Mouse (Mus musculus): Measurements from ENCODE around the gene Cebpb. TPM values are rescaled to one million over a fixed set of nuclear protein-coding genes. Genes with fewer than 3 reads are reported as not detected.

Cebpb gene
- total and polyA plus RNA-seq, 2 experiments from 2014 or later, result 5.4 to 8.0 TPM

DNA sequence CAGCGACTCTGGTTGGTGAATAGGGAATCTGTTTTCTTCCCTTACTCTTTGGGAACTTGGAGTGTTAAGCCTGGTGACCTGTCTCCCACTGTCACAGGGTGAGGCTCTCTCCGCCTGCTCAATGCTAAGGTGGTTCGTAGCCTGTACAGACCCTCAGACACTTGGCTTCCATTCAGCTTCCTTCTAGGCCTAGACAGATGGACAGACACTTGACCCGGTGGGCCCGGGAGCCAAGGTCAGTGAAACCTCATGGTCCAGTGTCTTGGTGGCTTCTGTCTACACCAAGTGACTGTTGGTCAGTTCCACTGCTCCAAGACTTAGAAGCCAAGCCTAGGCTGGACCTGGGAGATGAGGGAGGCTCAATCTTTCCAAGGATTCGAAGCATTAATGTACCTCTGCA, 2.7 kb downstream of the Cebpb start:
- ATAC-seq (ENCODE audit: low FRiP score), result no peak
- Histone ChIP-seq H3K4me1 (ENCODE audit: insufficient read depth, low read length) (no peaks in the 10 kb centered on the region), H3K9ac (replicated peaks; ENCODE audit: low read length, poor library complexity, severe bottlenecking) (no peak overlapping the region), H3K27ac (ENCODE audit: low read depth, low read length) (no peak overlapping the region), H3K4me2 (ENCODE audit: low read depth, low read length, poor library complexity, severe bottlenecking) (peak overlapping the region; percentile 40; the same call in 1 of the 2 replicates), H3K9me3 (ENCODE audit: low read length) (no peaks in the 10 kb centered on the region), H3K27me3 (ENCODE audit: insufficient read depth, low read length) (peaks cover 16% of the 10 kb centered on the region), H3K36me3 (ENCODE audit: insufficient read depth, low read length) (no peaks in the 10 kb centered on the region), H3K4me3 (ENCODE audit: low read depth, low read length) (no peak overlapping the region)
- no peak for DNase-seq (ENCODE audit: low spot score)
- 89% methylated on average over 6 of the region's 6 CpGs for WGBS
- TF ChIP-seq CTCF (IDR thresholded peaks at IDR 0.05), result no peak

DNA sequence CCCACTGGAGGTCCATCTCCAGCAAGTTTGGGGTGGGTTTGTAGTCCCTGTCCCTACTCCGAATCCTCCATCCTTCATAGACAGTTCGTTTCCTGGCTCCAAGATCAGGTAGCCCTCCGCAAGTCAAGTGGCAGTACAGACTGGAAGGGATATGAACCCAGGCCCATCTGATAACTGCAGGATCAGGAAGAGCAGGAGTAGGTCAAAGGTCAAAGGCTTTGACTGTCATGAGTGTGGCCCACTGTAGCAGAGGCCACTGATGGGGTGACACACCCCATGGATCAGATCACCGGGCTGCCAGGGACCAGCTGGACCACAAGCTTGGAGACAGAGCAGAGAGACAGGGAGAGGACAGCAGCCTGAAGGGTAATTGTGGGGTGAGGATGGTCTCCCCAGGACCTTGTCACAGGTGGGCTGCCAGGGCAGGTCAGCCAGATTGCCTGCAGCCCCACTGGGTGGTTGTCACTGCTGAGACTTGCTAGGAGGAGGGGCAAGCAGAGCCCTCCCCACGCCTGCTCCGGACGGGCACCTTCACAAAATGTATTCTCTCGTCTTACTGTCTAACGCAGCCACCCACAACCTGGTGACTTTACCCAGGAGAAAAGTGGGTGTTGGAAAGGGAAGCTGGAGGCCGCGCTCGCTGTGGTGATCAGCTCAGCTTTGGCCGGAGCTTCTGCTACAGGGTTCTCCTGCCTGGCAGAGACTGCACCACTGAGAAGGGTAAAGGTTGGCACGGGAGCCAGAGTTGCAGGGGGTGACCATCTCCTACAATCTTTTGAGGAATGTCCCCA, 3.4 kb downstream of the Cebpb start:
- Histone ChIP-seq H3K27ac (ENCODE audit: low read depth, low read length) (no peak overlapping the region), H3K27me3 (ENCODE audit: insufficient read depth, low read length) (peaks cover 16% of the 10 kb centered on the region), H3K4me2 (ENCODE audit: low read depth, low read length, poor library complexity, severe bottlenecking) (no peak overlapping the region), H3K9me3 (ENCODE audit: low read length) (no peaks in the 10 kb centered on the region), H3K4me3 (ENCODE audit: low read depth, low read length) (no peak overlapping the region), H3K9ac (replicated peaks; ENCODE audit: low read length, poor library complexity, severe bottlenecking) (no peak overlapping the region), H3K36me3 (ENCODE audit: insufficient read depth, low read length) (no peaks in the 10 kb centered on the region), H3K4me1 (ENCODE audit: insufficient read depth, low read length) (no peaks in the 10 kb centered on the region)
- no peak for DNase-seq (ENCODE audit: low spot score)
- TF ChIP-seq CTCF (IDR thresholded peaks at IDR 0.05), result no peak
- WGBS, result 89% methylated on average over 14 of the region's 14 CpGs
- ATAC-seq (ENCODE audit: low FRiP score), result no peak

DNA sequence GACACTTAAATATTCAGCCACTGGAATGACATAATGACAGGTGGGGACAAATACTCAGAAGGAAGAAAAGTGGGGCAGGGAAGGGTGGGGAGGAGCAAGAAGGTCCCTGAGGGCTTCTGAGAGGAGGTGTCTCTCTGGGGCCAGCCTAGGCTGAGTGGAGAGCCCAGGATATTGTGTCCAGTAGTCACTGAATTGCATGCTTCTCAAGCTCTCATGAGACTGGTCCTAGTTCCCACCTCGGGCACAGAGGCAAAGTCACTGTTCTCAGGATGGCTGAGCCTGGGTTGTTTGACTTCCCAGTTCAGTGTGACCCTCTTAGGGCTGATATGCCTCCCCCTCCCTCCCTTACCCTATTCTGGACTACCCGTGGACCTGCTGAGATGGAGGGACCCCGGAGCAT, 4.1 kb downstream of the Cebpb start:
- Histone ChIP-seq H3K4me1 (ENCODE audit: insufficient read depth, low read length) (no peaks in the 10 kb centered on the region), H3K4me2 (ENCODE audit: low read depth, low read length, poor library complexity, severe bottlenecking) (no peak overlapping the region), H3K9ac (replicated peaks; ENCODE audit: low read length, poor library complexity, severe bottlenecking) (no peak overlapping the region), H3K36me3 (ENCODE audit: insufficient read depth, low read length) (no peaks in the 10 kb centered on the region), H3K4me3 (ENCODE audit: low read depth, low read length) (no peak overlapping the region), H3K27ac (ENCODE audit: low read depth, low read length) (no peak overlapping the region), H3K9me3 (ENCODE audit: low read length) (no peaks in the 10 kb centered on the region), H3K27me3 (ENCODE audit: insufficient read depth, low read length) (peaks cover 16% of the 10 kb centered on the region)
- DNase-seq (ENCODE audit: low spot score), result no peak
- ATAC-seq (ENCODE audit: low FRiP score), result no peak
- WGBS, result 80% methylated on average over 3 of the region's 3 CpGs
- no peak for TF ChIP-seq CTCF (IDR thresholded peaks at IDR 0.05)

DNA sequence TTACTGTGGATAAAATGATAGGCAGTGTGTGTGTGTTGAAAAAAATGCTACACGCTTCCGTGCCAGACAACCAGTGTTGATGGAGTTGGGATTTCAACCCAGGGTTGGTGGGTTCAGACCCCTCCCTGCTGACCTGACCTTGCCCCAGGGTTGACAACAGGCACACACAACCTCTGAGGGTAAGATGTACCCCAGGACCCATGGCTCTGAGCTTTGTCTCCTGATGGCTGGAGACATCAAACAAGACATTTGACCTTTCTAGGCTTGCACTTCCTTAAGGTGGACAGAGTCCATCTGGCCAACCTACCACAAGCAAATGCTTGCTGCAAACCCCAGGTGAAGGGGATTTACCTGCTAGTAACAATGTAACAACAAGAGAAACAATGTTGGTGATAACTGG, 4.8 kb downstream of the Cebpb start:
- Histone ChIP-seq H3K27me3 (ENCODE audit: insufficient read depth, low read length) (peaks cover 16% of the 10 kb centered on the region), H3K4me2 (ENCODE audit: low read depth, low read length, poor library complexity, severe bottlenecking) (no peak overlapping the region), H3K9ac (replicated peaks; ENCODE audit: low read length, poor library complexity, severe bottlenecking) (no peak overlapping the region), H3K27ac (ENCODE audit: low read depth, low read length) (no peak overlapping the region), H3K9me3 (ENCODE audit: low read length) (no peaks in the 10 kb centered on the region), H3K4me3 (ENCODE audit: low read depth, low read length) (no peak overlapping the region), H3K4me1 (ENCODE audit: insufficient read depth, low read length) (no peaks in the 10 kb centered on the region), H3K36me3 (ENCODE audit: insufficient read depth, low read length) (no peaks in the 10 kb centered on the region)
- no peak for ATAC-seq (ENCODE audit: low FRiP score)
- DNase-seq (ENCODE audit: low spot score), result no peak
- 96% methylated on average over 2 of the region's 2 CpGs for WGBS
- TF ChIP-seq CTCF (IDR thresholded peaks at IDR 0.05), result no peak

DNA sequence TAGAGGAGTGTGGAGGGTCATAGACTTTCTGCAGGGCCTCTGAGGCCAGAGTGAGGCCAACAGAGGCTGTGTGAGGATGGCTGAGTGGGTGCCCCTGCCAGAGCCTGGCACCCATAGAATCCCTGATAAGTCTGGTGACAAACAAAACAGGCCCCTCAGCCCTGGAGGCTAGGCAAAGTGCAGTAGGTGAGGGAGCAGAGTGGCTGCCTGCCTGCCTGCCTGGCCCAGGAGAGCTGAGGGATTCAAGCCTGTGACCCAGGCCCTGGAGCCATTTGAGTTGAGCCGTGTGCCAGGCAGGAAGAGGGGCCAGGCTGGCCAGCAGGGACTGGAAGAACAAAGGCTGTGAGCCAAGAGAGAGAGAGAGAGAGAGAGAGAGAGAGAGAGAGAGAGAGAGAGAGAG, 5.5 kb downstream of the Cebpb start:
- ATAC-seq (ENCODE audit: low FRiP score) (no peak), DNase-seq (ENCODE audit: low spot score) (no peak)
- no peaks in the 10 kb centered on the region for H3K4me1 ChIP-seq (ENCODE audit: insufficient read depth, low read length)
- 46% methylated on average over 1 of the region's 1 CpGs for WGBS
- H3K4me2 ChIP-seq (ENCODE audit: low read depth, low read length, poor library complexity, severe bottlenecking), result no peak overlapping the region
- no peak overlapping the region for H3K9ac ChIP-seq (replicated peaks; ENCODE audit: low read length, poor library complexity, severe bottlenecking)
- TF ChIP-seq CTCF (IDR thresholded peaks at IDR 0.05), result no peak
- H3K27ac ChIP-seq (ENCODE audit: low read depth, low read length), result no peak overlapping the region
- peaks cover 16% of the 10 kb centered on the region for H3K27me3 ChIP-seq (ENCODE audit: insufficient read depth, low read length)
- no peak overlapping the region for H3K4me3 ChIP-seq (ENCODE audit: low read depth, low read length)
- H3K36me3 ChIP-seq (ENCODE audit: insufficient read depth, low read length), result no peaks in the 10 kb centered on the region
- H3K9me3 ChIP-seq (ENCODE audit: low read length), result no peaks in the 10 kb centered on the region

DNA sequence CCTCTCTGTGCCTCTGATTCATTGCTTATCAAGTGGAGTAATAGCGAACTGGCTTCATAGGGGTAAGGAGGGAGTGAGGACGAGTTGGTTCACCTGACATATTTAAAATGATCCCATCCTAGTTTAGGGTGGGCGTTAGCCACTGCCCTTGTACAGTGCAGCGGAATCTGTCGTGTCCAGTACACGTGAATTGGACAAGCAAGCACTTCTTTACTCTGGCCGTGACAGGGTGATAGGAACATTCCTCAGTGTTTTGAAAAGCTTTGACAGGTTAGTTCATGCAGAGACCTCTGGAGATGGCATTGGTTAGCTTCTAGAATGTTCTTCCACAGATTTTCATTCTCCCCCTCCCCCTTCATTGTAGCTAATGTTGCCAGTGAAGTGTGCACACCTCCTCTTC, 6.2 kb downstream of the Cebpb start:
- Histone ChIP-seq H3K27me3 (ENCODE audit: insufficient read depth, low read length) (peaks cover 16% of the 10 kb centered on the region), H3K9me3 (ENCODE audit: low read length) (no peaks in the 10 kb centered on the region), H3K9ac (replicated peaks; ENCODE audit: low read length, poor library complexity, severe bottlenecking) (no peak overlapping the region), H3K36me3 (ENCODE audit: insufficient read depth, low read length) (no peaks in the 10 kb centered on the region), H3K4me3 (ENCODE audit: low read depth, low read length) (no peak overlapping the region), H3K27ac (ENCODE audit: low read depth, low read length) (no peak overlapping the region), H3K4me1 (ENCODE audit: insufficient read depth, low read length) (no peaks in the 10 kb centered on the region), H3K4me2 (ENCODE audit: low read depth, low read length, poor library complexity, severe bottlenecking) (no peak overlapping the region)
- TF ChIP-seq CTCF (IDR thresholded peaks at IDR 0.05), result no peak
- WGBS, result 93% methylated on average over 7 of the region's 7 CpGs
- ATAC-seq (ENCODE audit: low FRiP score) (no peak), DNase-seq (ENCODE audit: low spot score) (no peak)

Measured in midbrain, postnatal 0 days (tissue).